Mouse (Mus musculus) intestine, postnatal 0 days (tissue): ENCODE measurements around the gene Ndufb7. TPM values are rescaled to one million over a fixed set of nuclear protein-coding genes. Genes with fewer than 3 reads are reported as not detected.

Source experiments
- ATAC-seq: fragments of 200-750 bp; cut with Nextera tagmentation; 2 replicates; pipeline ENCODE4 v1.8.0; 2017; ENCODE audit warnings: mild to moderate bottlenecking, moderate TSS enrichment, moderate library complexity
- H3K27ac ChIP-seq: fragments of 300-500 bp; sonication (generic); 2 replicates; pipeline ENCODE4 v1.5.1; 2014; ENCODE audit warnings: mild to moderate bottlenecking, low read depth, low read length, moderate library complexity
- H3K27me3 ChIP-seq: fragments of 300-500 bp; sonication (generic); replicated peaks from 2 replicates; pipeline ENCODE4 v1.6.1; 2014; ENCODE audit warnings: low read length, mixed read lengths; ENCODE audit not compliant: control insufficient read depth, insufficient read depth
- H3K36me3 ChIP-seq: fragments of 300-500 bp; sonication (generic); 2 replicates; pipeline ENCODE4 v1.6.1; 2014; ENCODE audit warnings: mild to moderate bottlenecking, moderate library complexity; ENCODE audit not compliant: control insufficient read depth, insufficient read depth
- H3K4me1 ChIP-seq: fragments of 300-500 bp; sonication (generic); replicated peaks from 2 replicates; pipeline ENCODE4 v1.6.1; 2014; ENCODE audit warnings: antibody characterized with exemption, low read length, mixed read lengths; ENCODE audit not compliant: control insufficient read depth, insufficient read depth
- H3K4me2 ChIP-seq: fragments of 300-500 bp; sonication (generic); replicated peaks from 2 replicates; pipeline ENCODE4 v1.6.1; 2014; ENCODE audit warnings: low read depth, mild to moderate bottlenecking, moderate library complexity
- H3K4me3 ChIP-seq: fragments of 300-500 bp; sonication (generic); 2 replicates; pipeline ENCODE4 v1.5.1; 2014; ENCODE audit warnings: low read depth, low read length
- H3K9ac ChIP-seq: fragments of 300-500 bp; sonication (generic); 2 replicates; pipeline ENCODE4 v1.6.1; 2014; ENCODE audit warnings: mild to moderate bottlenecking, low read depth, low read length
- H3K9me3 ChIP-seq: fragments of 300-500 bp; sonication (generic); 2 replicates; pipeline ENCODE4 v1.6.1; 2016; ENCODE audit warnings: mixed run types; ENCODE audit not compliant: control insufficient read depth
- CTCF ChIP-seq: sonication (generic); IDR thresholded peaks from 2 replicates; pipeline ENCODE4 v1.5.1; 2016; ENCODE audit warnings: low read depth, mild to moderate bottlenecking, control low read depth, antibody characterized with exemption, moderate library complexity
- WGBS: fragments of 180-500 bp; shearing (Covaris S2); extraction: QIAGEN DNeasy Blood & Tissue Kit; methylation state at CpG from one replicate; pipeline ENCODE4 v1.1.7; 2014; 5-methylcytosine and 5-hydroxymethylcytosine counted together
- polyA plus RNA-seq: library from polyadenylated mRNA; unstranded; fragments of >200 nt; fragmentation: Nextera tagmentation; extraction: Ambion mirVana; gene quantifications from 2 replicates; pipeline ENCODE4 v1.2.1, GENCODE M21; 2015

The Ndufb7 gene
- polyA plus RNA-seq, 1 experiment from 2014 or later = 579 TPM

- Histone ChIP-seq H3K4me3 (no peak overlapping the region), H3K36me3 (peaks cover 5% of the 10 kb centered on the region; the same call in 1 of the 2 replicates), H3K27me3 (no peaks in the 10 kb centered on the region), H3K4me1 (peaks cover 7% of the 10 kb centered on the region; the same call in 1 of the 2 replicates), H3K27ac (no peak overlapping the region), H3K9ac (no peak overlapping the region), H3K4me2 (no peak overlapping the region), H3K9me3 (no peaks in the 10 kb centered on the region)
- TF ChIP-seq CTCF = no peak
- ATAC-seq = no peak
- WGBS = 59% methylated on average over 17 of the region's 17 CpGs
Measured at GRCm38 (mm10) chr8:83578131-83579055, 11.9 kb downstream of the Ndufb7 start.

DNA sequence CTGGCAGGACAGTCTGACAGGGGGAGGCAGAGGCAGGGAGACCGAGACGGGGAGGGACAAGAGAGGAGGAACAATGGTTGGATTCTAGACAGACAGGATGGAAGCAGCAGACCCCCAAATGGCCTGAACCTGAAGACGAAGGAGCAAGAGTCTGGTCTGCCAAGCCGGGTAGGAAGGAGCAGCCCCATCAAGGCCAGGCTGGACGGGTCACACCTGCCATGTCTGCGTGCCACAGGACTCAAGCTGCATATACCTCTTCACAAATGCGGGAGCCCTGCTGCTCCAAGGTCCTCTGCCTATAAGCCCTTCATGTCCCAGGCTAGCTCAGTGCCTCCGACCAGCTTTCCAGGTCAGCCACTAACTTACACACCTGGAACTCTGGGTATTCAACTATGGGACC lies 13.2 kb downstream of the Ndufb7 start:
- Histone ChIP-seq H3K36me3 (peaks cover under 1% of the 10 kb centered on the region; the same call in 1 of the 2 replicates), H3K4me1 (peaks cover 7% of the 10 kb centered on the region; the same call in 1 of the 2 replicates), H3K27ac (no peak overlapping the region), H3K27me3 (no peaks in the 10 kb centered on the region), H3K4me2 (no peak overlapping the region), H3K9ac (no peak overlapping the region), H3K4me3 (no peak overlapping the region), H3K9me3 (no peaks in the 10 kb centered on the region)
- TF ChIP-seq CTCF = no peak
- 89% methylated on average over 8 of the region's 8 CpGs for WGBS
- ATAC-seq = no peak

- Histone ChIP-seq H3K4me1 (peaks cover 7% of the 10 kb centered on the region; the same call in 1 of the 2 replicates), H3K9me3 (no peaks in the 10 kb centered on the region), H3K27me3 (no peaks in the 10 kb centered on the region), H3K4me2 (no peak overlapping the region), H3K4me3 (no peak overlapping the region), H3K36me3 (no peaks in the 10 kb centered on the region), H3K9ac (no peak overlapping the region), H3K27ac (peak overlapping the region; percentile 41; the same call in 1 of the 2 replicates)
- no peak for ATAC-seq
- 76% methylated on average over 8 of the region's 8 CpGs for WGBS
- no peak for TF ChIP-seq CTCF
Measured at GRCm38 (mm10) chr8:83580826-83581225, 14.4 kb downstream of the Ndufb7 start.

GRCm38 (mm10) chr8:83582226-83582625 lies 15.8 kb downstream of the Ndufb7 start:
- Histone ChIP-seq H3K36me3 (no peaks in the 10 kb centered on the region; the same call in 1 of the 2 replicates), H3K4me1 (peaks cover 7% of the 10 kb centered on the region; the same call in 1 of the 2 replicates), H3K27me3 (no peaks in the 10 kb centered on the region), H3K27ac (no peak overlapping the region), H3K4me3 (no peak overlapping the region), H3K9ac (no peak overlapping the region), H3K9me3 (no peaks in the 10 kb centered on the region), H3K4me2 (no peak overlapping the region)
- no peak for ATAC-seq
- TF ChIP-seq CTCF = no peak
- 81% methylated on average over 8 of the region's 8 CpGs for WGBS

DNA sequence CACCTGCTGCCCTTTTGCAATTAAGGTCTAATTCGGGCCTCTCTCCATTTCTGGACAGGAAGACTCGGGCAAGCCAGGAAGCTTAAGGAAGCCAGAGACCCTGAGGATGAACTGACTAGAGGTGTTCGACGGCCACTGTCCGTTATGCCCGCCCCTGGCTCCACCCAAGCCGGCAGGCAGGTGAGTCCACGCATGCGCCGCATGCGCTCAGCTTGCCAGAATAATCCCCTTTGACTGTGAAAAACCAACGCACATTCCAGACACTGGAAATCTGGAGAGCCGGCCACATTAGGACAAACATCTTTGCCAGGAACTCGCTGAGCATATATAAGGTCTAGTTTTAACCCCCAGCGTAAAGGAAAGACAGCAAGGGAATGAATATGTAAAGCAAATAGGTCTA lies 16.8 kb downstream of the Ndufb7 start:
- Histone ChIP-seq H3K4me1 (0 out of 2 replicates have a peak, but pooled peaks cover 7% of the 10 kb centered on the region), H3K9ac (no peak overlapping the region), H3K27ac (no peak overlapping the region), H3K36me3 (peaks cover 4% of the 10 kb centered on the region; the same call in 1 of the 2 replicates), H3K4me3 (no peak overlapping the region), H3K27me3 (no peaks in the 10 kb centered on the region), H3K4me2 (no peak overlapping the region), H3K9me3 (no peaks in the 10 kb centered on the region)
- ATAC-seq = no peak
- no peak for TF ChIP-seq CTCF
- WGBS = 83% methylated on average over 15 of the region's 15 CpGs

GRCm38 (mm10) chr8:83584771-83585170 lies 18.3 kb downstream of the Ndufb7 start:
- ATAC-seq = peak; percentile 26

More at GRCm38 (mm10) chr8:83584771-83585170, 18.3 kb downstream of the Ndufb7 start:
- H3K27me3 ChIP-seq = no peaks in the 10 kb centered on the region
- no peak overlapping the region for H3K4me2 ChIP-seq
- peaks cover 7% of the 10 kb centered on the region; the same call in 1 of the 2 replicates for H3K36me3 ChIP-seq
- WGBS = 56% methylated on average over 1 of the region's 1 CpGs
- 0 out of 2 replicates have a peak, but pooled peaks cover 7% of the 10 kb centered on the region for H3K4me1 ChIP-seq
- H3K27ac ChIP-seq = peak overlapping the region; percentile 60; the same call in 1 of the 2 replicates
- no peak overlapping the region for H3K9ac ChIP-seq
- H3K9me3 ChIP-seq = no peaks in the 10 kb centered on the region
- TF ChIP-seq CTCF = no peak
- H3K4me3 ChIP-seq = no peak overlapping the region
